Mouse (Mus musculus) brain, embryonic 14.5 days (tissue): Measurements from ENCODE around the gene B4galnt3. TPM values are rescaled to one million over a fixed set of nuclear protein-coding genes. Genes with fewer than 3 reads are reported as not detected.

Experiments used
- DNase-seq: peaks from one replicate; pipeline ENCODE4 v3.0.0-alpha.2; 2011; ENCODE audit warnings: low read depth
- CTCF ChIP-seq: fragments of 200-500 bp; IDR thresholded peaks from 2 replicates; pipeline ENCODE4 v1.5.1; 2012; ENCODE audit warnings: inconsistent platforms, mild to moderate bottlenecking, moderate library complexity, borderline replicate concordance; ENCODE audit not compliant: insufficient read depth, insufficient read length; ENCODE audit errors: extremely low read depth
- POLR2A ChIP-seq: fragments of 200-500 bp; IDR thresholded peaks from 2 replicates; pipeline ENCODE4 v1.6.1; 2012; ENCODE audit warnings: mild to moderate bottlenecking, inconsistent platforms, borderline replicate concordance; ENCODE audit not compliant: poor library complexity, insufficient read depth, insufficient read length, severe bottlenecking; ENCODE audit errors: extremely low read depth
- polyA plus RNA-seq: library from polyadenylated mRNA; depleted of rRNA; stranded (reverse); fragments of >200 nt; gene quantifications from 2 replicates; pipeline ENCODE4 v1.2.3, GENCODE M21; 2012

B4galnt3 gene
- polyA plus RNA-seq, 1 experiment, result 0.63 TPM

DNA sequence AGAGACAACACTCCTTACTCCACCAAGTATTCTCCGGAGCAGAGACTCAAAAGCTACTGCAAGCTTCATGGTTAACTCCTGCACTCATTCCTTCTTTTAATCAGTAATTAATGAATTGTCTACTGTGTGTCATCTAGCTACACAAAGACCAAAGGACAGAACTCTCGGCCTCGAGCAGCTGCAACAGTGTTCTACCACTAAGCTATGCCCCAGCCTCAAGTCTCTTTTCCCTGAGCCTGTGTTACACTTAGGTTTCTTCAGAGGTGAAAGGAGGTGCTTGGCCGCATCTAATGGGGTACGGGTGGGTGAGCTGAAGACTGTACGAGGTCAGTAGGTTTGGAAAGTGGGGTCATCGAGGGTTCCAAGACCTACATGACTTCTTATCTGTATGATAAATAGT, 30.8 kb downstream of the B4galnt3 start:
- TF ChIP-seq CTCF (no peak), POLR2A (no peak)
- no peak for DNase-seq

DNA sequence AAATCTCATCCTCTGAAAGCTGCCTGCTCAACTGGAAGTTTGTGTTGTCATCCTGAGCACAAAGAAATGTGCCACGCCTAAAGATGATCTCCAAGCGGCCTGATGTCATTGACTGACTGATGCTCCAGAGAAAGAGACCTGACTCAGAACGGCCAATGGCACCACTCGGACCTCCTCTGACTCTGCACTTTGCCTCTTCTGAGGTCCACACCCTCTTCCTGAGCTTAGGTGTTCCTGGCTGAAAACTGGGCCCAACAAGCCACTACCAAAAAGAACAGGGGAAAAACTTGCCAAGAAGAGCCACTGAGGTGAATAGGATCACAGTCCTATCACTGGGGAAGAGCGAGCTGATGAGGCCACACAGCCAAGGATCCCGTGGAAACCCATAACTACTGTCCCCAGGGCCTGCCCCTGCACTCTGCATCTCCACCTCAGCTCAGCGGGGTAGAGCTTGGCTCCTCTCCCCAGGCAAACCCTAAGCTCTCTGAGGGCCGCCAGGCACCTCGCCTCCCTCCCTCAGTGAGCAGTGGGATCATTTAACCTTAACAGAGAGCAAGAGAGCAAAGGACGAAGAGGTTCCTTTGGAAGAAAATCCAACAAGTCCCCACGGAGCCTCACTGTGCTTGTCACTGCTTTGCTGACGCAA, 31.4 kb downstream of the B4galnt3 start:
- TF ChIP-seq CTCF (no peak), POLR2A (no peak)
- no peak for DNase-seq

DNA sequence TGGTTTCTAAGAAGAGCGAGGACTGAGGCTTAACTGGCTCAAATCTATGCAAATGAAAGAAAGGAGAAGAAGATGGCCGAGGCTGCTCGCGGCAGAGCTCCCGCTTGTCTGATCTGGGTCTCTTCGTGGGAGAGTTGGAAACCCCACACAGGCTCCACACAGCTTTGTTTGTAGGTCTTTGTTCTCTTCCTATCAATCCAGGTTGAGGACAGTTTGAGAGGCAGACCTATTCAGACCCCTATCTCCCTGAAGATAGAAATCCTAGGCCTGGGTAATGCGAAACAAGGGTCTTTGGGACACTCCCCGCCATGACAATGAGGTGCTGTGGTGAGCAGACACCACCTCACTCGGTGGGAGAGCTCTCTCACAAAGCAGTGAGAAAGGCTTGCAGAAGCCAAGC, 34.9 kb downstream of the B4galnt3 start:
- no peak for TF ChIP-seq CTCF
- TF ChIP-seq POLR2A, result no peak
- no peak for DNase-seq

DNA sequence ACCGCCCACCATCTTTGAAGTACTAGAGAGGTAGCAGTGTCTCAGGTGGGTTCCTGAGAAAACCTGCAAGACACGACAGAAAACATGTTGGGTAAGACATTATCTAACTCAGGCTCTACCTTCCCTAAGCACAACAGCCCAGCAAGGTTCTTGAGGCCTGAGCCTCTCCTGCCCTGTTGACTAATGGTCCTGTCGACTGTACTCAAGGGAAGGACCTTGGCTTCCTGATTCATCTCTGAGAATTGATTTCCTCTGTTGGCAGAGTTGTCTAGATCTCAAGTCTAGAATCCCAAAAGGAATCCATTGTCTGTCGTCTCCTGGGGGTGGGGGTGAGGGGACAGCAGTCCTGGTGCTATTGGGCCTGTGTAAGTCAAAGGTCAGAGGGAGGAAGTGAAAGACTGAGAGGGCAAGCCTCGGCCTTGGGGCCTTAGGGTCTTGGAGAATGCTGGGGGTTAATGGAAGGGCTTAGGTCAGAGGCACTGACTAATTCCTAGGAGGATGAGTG, 37.9 kb downstream of the B4galnt3 start:
- TF ChIP-seq POLR2A (no peak), CTCF (no peak)

DNA sequence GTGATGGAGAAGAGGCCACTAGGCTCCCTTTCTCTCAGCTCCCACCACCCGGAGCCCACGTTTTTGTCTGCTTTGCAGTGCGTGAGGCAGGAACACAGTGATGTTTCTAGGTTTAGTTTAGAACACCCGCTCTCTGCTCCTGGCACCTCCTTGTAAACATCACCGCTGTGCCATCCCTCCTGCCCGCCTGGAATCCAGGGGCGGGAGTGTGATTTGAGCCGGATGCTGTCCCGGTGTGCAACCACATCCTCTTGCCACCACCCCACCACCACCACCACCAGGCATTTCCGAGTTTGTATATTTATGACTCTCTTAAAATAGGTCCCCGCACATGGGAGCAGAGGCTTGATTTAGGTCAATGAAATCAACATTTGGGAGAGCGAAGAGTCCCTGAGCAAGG, 38.7 kb downstream of the B4galnt3 start:
- TF ChIP-seq CTCF (no peak), POLR2A (no peak)
- no peak for DNase-seq

More for the DNA sequence above, 37.9 kb downstream of the B4galnt3 start:
- no peak for DNase-seq

DNA sequence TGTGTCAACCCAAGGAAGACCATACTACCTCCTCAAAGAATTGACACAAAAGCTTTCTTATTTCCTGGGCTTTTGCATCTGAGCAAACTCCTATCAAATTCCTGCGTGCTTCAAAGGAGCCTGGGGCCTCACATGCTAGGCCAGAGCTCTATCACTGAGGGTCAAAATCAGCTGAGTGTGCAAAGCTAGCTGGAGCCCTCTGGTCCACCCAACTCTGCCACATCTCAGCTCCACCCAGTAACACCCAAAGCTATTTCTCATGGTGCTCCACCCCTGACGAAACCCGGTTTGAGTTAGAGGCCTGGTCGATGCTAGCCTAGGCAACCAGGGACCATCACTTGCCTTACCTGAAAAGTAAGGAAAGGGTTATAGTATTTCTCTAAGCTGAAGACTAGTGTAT, 39.2 kb downstream of the B4galnt3 start:
- no peak for TF ChIP-seq POLR2A
- TF ChIP-seq CTCF, result no peak
- no peak for DNase-seq

DNA sequence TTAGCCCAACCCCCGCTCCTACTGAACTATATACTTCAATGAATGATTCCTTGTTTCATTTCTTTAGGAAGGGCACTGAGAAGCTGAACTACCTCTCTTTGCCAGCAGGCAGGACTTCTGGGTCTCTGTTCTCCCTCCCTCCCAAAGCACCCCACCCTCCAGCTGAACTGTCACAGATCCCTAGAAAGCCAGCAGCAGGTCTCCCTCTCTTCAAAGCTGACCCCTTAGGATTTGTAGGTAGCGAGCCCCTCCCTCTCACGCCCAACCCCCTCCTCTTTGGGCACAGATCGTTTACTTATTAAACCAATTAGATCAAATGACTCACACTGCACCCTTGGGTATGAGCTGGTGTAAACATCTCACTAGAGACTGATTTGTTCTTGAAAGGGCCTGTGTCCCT, 39.7 kb downstream of the B4galnt3 start:
- TF ChIP-seq CTCF, result no peak
- no peak for TF ChIP-seq POLR2A
- no peak for DNase-seq

DNA sequence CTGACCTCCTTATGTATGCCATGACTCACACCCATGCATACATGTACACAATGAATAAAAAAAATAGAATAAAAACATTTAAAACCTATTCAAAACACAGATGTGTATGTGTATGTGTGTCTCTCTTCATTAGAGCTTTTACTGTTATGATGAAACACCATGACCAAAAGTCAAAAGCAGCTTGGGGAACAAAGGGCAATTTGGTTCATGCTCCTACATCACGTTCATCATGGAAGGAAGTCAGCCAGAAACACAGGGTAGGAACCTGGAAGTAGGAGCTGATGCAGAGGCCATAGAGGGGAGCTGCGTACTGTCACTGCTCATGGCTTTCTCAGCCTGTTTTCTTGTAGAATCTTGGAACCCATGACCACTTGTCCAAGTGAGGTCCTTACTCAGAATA, 41.6 kb downstream of the B4galnt3 start:
- TF ChIP-seq CTCF (no peak), POLR2A (no peak)
- no peak for DNase-seq

DNA sequence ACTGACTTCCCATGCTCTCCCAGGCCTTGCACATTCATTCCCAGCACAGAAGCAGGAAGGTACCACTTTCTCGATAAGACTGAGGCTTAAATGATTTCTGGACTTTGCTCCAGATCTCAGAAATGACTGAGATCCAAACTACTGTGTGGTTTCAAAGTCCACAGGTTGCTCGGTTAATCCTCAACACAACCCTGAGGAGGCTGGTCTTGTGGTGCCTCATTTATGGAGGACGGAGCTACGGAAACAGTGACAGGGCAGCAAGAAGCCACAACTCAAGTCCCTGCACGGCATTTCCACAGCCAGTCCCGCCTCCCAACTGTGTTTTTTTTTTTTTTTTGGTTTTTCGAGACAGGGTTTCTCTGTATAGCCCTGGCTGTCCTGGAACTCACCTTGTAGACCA, 43.3 kb downstream of the B4galnt3 start:
- DNase-seq, result no peak
- no peak for TF ChIP-seq POLR2A
- no peak for TF ChIP-seq CTCF

DNA sequence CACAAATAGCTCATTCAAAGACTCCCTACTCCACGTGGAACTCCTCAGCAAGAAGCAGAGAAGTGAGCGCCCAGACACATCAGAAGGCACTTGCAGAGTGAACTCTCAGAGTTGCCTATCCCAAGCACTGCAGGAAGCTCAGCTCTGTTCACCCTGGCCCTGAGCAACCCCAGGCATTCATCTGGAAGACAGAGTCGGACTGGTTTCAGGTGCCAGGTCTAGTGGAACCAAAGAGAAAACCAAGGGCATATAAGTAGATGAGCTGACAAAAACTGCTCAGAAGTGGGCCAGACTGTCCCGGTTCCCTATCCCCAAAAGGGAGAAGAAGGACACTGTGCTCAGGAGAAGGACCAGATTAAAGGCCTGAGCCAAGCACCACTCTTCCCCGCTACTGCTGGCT, 44.5 kb downstream of the B4galnt3 start:
- no peak for DNase-seq
- no peak for TF ChIP-seq CTCF
- no peak for TF ChIP-seq POLR2A

DNA sequence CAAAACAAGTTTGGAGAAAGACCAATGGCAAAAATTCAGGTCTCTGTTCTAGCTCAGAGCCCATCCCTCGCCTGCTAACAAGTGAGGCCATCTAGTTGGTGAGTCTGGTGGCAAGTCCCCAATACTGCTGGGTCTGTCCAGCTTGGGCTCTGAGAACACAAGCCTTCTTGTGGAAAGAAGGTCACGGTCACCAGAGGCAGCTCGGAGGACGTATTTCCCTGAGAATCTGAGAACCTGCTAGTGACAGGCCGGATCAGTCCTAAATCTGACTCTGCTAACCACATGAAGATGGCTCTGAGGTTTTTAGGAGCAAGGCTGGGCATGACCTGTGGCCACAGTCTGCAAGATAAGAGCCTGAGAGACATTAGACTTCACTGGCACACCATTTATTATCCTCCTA, 47.7 kb downstream of the B4galnt3 start:
- no peak for DNase-seq
- TF ChIP-seq CTCF (no peak), POLR2A (no peak)

DNA sequence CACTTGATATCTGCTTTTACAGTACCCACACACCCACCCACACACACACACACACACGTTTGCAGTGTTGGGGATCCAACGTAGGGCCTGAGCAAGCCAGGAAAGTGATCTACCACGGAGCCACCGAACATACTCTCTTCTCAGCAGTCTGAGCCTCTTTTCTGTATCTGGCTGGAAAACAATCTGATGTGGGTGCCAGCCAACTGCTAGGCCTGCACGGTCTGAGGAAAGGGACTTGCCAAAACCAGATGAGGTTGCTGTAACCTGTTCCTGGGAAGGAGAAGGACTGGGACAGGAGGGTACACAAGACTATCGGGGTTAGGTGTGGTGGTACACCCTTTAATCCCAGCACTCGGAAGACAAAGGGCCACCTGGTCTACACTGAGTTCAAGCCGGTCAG, 51.1 kb downstream of the B4galnt3 start:
- TF ChIP-seq CTCF, result no peak
- TF ChIP-seq POLR2A, result no peak
- no peak for DNase-seq
